Mouse (Mus musculus) retina, postnatal 1 day (tissue): ENCODE measurements around the gene Med22.

ENCODE experiments used
- DNase-seq: peaks from one replicate; pipeline ENCODE4 v3.0.0-alpha.2; 2012

Gene Med22

DNA sequence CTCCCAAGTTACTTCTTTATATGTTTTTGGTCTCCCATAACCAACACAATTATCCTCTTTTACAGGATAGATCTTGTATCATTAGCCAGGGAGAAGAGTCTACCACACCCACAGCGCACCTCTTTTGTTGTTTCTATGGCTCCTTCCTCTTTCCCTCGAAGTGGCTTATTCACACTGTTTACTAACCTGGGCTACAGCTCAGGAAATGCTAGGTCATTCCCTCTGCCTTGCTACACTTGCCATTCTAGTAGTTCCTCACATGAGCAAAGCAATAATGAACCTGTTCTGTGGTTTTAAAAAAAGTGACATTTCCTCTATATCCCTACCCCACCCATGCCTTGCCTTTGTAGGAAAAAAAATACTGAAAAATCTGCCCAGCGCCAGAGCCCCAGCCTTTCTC, 47.6 kb downstream of the Med22 start:
- DNase-seq, result no peak
